Mouse (Mus musculus): Measurements from ENCODE around the gene Cnot4.

DNA sequence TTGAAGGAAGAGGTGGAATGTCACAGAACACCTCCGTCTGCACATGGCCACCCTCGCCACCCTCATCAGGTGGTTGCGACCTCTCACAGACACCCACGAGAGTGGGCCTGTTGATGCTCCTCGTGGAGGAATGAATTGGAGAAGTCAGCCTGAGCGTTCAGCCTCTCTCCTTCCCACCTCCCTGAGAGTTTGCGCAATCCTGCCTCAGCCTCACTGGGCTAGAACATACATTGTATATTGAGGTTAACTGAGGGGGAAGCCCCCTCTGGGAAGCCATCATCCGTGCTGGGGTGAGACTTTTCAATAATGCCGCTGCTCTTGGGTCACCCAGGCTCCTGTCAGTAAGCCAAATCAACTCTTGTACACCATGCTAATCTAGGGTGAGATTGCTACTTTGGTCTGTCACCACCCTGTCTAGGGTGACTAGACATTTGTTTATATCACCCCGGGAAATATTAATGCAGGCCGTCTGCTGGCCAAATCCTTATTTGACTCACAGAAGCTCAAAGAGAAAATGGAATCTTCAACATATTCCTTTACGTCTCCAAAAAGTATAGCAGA is 146.4 kb downstream of the Cnot4 start:
- TF ChIP-seq CTCF (IDR thresholded peaks at IDR 0.05; ENCODE audit: low read depth) (no peak), EP300 (IDR thresholded peaks at IDR 0.05; ENCODE audit: low read depth) (no peak)
